Mouse (Mus musculus) v-Abl transformed pro-B cells (cell line): ENCODE results near the gene Mocs3.

Experiments used
- in situ Hi-C, 2 experiments: fragments of 400-800 bp; cut with MboI; formaldehyde crosslinking; loops; one replicate each; pipeline ENCODE4 v1.15.1; 2025; ENCODE audit not compliant: unreplicated experiment in 2 of 2

The Mocs3 gene

DNA sequence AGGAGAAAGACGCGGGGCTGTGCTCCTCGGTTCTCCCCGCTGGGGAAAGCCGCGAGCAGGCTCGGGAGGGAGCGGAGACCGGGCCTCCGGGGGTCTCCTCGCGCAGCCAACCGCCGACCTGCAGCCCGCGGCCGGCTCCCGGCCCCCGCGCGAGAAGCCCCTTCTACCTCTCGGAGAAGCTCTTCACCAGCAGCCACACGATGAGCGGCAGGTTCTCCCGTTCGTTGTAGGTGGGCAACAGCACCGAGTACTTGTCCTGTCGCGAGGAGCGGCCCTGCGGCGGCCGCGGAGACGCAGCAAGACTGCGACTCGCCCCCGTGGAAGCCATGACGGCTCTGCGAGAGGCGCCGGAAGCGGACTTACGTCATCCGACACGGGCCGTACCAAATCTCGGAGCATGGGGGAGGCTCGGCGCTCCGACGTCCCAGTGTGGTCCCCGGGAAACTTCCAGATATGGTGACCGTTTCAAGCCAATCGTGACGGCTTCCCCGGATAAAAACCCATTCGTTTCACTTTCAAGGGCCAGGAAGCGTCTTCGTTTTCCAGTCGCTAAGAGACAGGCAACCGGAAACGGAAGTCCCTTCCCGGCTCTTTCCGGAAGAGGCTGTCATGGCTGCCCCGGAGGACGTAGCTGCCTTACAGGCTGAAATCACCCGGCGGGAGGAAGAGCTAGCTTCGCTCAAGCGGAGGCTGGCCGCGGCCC lies at the start of gene Mocs3, which contains the start of the genes Gm20716 and Dpm1:
Mocs3 (plus strand) TSS at position 597 of the 703 bp plus-strand sequence.
Gm20716 (minus strand) TSS at position 339 of the 703 bp plus-strand sequence.
Dpm1 (minus strand) TSS at position 566 of the 703 bp plus-strand sequence.
- in situ Hi-C loops, result no loop called here

DNA sequence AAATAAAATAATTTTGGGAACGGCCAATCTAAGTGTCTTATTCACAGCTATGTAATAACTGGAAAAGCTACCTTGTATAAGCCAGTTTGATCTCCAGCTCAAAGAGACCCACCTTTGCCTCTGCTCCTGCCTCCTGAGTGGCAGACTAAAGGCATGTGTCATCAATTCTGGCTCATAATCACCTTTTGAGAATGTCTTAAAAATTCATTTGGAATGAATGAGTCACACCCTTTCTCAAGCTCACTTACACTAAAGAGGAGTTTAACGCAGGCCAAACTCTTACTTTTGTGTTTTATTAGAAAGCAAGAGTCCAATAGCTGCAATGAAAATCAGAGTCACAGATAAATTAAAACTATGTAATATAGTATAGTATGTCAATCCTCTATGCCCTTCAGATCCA lies 38.6 kb upstream of the Mocs3 start:
- in situ Hi-C loops, result no loop called here

DNA sequence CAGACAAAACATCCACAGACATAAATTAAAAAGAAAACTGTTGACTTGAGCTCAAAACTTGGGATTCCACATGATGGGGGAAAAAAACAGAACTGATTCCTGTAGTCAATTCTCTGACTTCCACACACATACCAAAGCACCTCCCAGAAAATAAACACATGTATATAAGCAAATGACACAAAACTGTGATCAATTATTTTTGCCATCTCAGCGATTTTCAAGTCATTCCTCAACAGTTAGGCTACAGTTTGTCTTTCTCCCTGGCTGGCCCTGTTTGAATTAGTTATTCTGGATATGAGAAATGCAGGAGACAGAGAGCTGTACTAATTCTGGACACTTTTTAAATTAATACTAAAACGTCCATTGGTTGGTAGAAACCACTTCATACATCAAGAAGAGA lies 36.7 kb upstream of the Mocs3 start:
- in situ Hi-C loops, result no loop called here

DNA sequence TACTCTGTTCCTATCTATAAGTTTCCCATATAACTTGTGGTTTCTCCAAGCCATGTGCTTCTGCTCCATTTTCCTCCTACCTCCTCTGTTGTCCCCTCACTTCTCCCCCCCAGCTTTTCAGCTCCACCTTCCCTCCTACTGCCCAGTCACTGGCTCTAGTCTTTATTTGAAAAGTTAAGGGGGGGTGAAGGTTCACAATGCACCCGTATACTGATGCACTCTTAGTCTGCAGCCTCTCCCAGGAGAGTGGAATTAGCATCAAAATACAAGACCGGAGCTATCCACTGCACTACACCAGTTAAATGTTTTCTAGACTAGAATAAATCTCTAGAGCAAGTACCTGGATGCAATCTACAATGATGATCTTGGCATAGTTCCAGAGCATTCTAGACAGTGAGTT lies 34.7 kb upstream of the Mocs3 start:
- in situ Hi-C loops, result no loop called here

DNA sequence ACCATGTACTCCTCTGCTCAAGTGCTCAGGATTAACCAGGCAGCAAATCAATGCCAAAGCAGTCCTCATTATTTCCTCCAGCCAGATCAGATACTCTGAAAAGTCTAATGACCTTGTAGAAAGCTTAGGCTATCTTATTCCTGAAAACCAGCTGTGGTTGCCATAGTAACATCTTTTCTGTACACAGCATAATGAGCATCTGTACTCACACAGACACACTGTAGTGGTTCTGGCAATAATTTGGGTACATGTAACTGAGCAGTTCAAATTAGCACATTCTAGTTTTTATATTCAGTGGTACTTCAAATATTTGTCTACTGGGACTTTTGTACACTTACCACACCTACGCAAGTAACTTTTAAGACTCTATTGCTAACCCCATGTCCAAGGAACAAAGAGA lies 32.0 kb upstream of the Mocs3 start:
- in situ Hi-C loops, result no loop called here

DNA sequence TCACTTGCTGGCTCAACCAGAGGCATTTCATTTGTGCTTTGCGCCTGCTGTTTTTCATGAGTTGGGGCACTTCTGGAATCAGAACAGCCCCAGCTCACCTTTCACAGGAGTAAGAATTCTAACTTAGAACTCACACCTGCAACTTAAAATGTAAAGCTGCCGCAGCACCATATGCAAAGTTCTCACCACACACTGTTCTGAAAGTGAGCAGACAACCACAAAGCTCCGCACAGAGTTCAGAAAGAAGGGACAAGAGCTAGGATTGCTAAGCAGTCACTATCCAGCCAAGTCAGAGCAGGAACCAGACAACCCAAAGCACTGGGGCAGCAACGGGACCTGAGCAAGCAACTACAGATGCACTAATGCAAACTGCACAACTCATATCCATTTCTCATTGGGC lies 30.9 kb upstream of the Mocs3 start:
- in situ Hi-C loops, result no loop called here

DNA sequence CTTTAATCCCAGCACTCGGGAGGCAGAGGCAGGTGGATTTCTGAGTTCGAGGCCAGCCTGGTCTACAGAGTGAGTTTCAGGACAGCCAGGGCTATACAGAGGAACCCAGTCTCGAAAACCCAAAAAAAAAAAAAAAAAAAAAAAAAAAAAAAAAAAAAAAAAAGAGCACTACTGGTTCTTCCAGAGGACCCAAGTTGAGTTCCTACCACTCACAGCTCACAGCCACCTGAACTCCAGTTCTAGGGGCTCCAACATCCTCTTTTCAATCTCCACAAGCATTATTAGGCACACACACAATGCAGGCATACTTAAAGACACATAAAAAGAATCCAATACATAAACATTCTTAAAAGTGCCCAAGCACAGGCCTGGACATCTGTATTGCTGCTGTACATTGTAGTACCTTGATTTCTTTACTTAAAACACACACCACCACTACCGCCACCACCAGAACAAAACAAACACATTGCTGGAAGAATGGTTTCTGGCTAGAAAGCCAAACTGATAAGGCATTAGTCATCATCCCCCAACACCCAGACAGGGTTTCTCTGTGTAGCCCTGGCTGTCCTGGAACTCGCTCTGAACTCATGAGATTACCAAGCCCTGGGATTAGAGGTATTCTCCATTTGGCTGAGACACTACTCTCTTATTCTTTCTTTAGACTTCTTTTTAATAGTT lies 30.3 kb upstream of the Mocs3 start:
- in situ Hi-C loops, result loop anchor here (10.0 to 25.0 kb wide), 2 partner anchors 45 to 88 kb away; no protein-coding TSS in a partner anchor

DNA sequence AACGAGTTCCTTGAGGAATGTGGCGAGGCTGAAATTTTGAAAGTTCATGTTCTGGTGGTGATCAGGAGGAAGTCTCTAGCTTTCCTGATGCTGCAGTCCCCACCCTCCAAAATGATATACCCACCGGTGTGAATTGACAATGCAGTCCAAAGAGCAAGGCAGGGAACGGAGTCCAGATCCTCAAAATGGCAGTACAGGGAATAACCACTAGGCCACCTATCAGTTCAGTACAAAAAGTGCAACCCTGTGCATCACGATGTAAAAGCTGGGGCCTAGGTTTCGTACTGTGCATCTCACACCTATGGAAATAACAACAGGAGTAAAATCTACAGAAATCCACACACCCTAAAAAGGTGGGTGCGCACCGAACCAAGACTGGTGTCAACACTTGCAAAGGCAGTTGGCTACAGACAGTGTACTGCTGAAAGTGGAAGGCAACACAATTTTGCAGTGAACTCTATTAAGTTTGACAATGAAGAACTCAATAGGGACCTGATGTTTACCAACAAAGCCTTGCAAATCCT lies 25.9 kb upstream of the Mocs3 start:
- in situ Hi-C loops, result loop anchor here (10.0 to 25.0 kb wide), 2 partner anchors 50 to 92 kb away; no protein-coding TSS in a partner anchor

DNA sequence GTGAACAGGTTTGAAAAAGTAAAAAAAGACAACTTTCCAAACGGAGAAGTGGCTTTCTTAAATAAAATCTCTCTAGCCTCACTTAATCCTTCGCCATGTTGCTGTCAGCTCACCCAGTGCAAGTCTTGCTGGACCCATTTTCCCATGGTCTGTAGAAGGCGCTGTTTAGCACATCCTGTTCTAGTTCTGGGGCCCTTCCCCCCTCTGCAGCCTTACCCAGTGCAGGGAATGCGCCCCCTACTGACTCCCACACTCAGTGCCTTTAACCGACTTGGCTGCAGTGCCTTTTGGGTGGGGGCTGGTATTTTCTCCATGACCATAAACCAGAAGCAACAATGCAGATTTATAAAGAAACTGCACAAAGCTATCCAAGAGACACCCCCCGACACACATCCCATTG lies 25.2 kb upstream of the Mocs3 start:
- in situ Hi-C loops, result loop anchor here (5.0 to 25.0 kb wide), 4 partner anchors 50 to 93 kb away; no protein-coding TSS in a partner anchor

DNA sequence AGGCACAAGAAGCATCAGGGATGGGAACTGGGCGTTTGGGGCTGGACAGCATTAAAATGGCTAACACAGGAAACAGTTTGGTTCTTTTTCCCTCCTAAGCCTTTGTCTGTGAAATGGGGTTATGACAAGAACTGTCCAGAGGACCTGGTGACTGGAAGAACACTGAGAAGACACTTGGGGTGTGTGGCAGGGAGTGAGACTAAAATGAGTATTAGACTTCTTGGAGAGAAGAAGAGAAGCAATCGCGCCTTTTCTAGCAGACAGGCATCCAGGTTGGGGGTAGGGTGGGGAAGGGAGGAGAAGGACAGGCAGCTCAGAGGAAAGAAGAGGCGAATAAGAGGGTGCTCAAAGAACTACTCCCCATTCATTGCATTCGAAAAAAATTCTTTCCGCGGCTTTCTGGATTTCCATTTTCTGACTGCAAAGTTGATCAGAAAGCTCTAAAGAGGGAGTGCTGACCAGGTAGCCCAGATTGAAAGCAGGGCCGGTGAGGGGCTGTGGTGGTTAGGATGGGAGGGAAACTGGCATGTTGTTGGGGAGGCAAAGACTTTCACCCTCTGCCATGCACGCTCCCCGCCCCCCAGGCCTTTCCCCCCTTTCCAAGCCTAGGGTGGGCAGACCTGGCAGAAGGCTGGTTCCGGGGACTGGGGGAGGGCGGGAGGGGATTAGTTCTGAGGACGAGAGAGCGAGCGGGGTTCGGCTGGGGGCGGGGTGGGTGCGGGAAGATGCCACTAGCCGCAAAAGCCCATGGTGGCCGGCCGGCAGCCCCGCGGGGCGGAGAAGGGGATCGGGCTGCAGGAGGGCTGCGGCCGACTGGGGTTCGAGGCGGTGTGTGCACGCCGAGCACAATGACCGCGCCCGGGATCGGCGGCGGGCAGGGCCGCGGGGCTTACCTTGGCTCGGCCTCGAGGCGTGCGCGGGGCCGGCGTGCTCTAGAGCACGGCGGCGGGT lies 24.5 kb upstream of the Mocs3 start:
- in situ Hi-C loops, result loop anchor here (5.0 to 25.0 kb wide), 4 partner anchors 51 to 94 kb away; no protein-coding TSS in a partner anchor

DNA sequence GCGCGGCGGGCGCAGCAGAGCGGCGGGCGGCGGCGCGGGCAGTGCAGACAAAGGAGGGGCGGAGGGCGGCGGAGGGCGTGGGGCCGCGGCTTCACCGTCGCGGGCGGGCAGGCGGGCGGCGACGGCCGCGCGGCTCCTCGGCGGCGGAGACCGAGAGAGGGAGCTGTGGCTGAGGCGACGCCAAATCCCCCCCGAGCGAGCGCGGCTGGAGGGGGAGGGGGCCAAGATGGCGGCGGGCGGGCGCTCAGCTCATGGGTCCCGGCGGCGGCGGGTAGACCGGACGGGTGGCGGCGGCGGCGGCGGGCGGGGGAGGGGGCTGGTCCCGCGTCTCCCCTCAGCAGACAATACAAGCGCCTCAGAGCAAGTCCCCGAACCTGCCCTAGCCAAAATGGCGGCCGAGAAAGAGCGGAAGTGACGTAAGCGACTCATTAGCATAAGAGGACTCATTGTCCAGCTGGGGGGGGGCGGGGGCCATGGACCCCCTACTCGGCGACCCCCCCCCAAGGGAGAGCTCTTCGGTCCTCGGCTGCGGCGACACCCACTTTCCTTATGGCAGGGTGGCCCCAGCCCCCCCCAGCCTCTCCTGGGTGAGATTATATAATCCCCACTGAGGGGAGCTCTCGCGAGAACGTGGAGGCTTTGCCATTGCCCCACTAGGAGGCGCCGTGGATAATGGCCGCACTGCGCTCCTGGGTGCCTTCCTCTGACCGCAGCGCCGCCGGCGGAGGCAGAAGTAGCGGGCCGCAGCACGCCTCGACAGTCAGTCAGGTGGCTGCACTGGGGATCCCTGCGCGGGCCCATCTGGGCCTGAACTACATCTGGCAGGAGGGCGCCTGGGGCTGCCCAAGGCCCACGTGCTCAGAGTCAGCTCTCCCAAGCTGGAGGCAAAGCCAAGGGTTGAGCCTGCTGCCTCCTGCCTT lies 23.4 kb upstream of the Mocs3 start, which contains the start of gene Adnp:
Adnp (minus strand) TSS at position 388 of the 920 bp plus-strand sequence.
- in situ Hi-C loops, result loop anchor here (5.0 to 25.0 kb wide), 4 partner anchors 52 to 95 kb away; no protein-coding TSS in a partner anchor

DNA sequence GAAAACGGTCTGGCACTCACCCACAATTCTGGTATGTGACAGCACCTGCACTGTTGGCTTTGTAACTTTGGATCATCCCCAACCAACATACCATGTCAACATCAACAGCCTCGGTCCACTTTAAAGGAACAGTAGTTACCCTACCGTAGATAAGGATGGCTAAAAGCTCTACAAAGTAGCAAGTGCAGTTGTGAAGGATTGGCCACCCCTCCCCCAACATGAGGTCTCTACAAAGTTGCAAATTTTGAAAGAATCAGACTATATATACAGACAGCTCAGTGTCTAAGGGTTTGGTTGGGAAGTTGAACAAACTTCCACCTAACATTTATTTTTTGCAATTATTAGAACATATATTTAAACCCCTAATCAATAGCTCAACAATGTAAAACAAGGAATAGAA lies 22.5 kb upstream of the Mocs3 start:
- in situ Hi-C loops, result loop anchor here (5.0 to 25.0 kb wide), 4 partner anchors 53 to 96 kb away; no protein-coding TSS in a partner anchor

DNA sequence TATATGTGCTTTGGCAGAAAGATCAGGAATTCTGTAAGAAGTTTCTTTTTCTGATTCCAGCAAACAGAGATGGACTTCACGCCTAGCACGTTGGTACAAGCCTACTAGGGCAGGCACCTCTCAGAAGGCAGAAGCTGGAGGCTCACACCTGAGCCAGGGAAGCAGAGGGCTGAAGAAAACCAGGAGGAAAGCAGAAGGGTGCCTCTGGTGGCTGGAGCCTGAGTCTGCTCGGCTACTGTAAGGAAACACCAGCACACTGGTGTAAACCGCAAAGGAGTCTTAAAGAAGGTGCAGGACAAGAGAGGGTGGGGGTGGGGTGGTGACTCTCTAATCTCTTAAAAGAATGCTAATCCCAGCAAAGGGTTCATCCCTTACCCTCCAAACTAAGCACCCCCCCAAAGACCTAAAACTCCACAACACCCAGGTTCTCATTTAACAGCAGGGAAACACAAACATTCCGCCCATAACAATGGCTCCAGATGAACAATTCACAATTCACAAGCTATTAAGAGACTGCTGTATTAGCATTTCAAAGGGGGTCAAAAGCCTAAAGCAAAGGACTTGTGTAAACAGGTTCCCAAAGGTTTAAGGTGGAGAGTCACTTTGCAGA lies 16.5 kb upstream of the Mocs3 start:
- in situ Hi-C loops, result loop anchor here in 1 of 2 experiments (25.0 kb wide), 1 partner anchor 102 kb away; no protein-coding TSS in a partner anchor

DNA sequence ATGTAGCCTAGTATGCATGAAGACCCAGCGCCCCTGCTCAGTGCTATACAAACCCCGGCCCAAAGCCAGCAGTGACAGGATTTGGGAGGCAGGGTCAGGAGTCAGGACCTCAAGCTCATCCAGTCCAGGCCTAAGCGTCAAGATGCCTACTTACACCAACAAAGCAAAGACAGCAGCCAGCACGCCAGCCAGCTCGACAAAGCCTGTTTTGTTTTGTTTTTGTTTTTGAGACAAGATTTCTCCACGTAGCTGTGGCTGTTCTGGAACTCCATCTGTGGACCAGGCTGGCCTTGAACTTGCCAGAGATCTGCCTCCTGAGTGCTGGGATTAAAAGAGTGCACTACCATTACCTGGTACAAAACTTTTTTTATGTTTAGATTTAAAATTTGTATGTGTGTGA lies 7.1 kb upstream of the Mocs3 start:
- in situ Hi-C loops, result loop anchor here in 1 of 2 experiments (25.0 kb wide), 1 partner anchor 111 kb away; no protein-coding TSS in a partner anchor

DNA sequence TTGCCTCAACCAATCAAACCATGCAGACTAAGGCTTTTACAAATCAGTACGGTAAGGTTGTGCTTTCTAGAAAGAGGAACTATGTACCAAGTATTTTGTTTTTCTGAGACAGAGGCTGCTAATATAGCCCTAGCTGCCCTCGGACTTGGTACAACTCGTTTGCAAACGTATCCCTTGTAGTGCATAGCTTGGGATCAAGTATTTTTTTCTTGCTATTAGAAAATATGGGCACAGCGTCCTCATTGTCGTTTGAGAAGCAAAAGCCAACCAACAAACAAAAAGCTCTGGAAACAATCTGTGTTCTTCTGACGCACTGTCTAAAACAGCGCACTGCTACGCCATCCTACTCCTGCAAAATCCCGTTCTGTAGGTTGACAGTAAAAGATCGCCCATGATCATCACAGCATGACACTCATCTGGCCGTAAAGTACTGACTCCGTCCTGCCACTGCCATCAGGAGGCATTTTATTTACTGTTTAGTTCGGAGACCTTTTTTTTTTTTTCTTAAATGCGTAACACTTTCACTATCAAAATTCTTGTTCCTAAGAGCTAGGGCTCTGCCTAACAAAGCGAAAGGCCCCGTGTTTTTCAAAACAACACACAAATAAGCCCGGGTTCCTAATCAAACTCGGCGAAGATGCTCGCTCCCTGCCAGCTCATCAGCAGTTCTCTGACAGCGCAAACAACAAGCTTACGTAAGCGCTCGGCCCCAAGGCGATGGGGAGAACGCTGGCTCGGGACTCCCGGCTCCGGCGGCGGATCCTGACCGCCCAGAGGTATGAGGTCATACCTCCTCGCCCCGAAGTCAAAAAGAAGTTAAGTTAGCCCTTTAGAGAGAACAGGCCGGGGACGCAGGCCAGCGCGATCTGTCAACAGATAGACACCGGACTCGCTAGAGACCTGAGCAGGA lies 1.1 kb upstream of the Mocs3 start:
- in situ Hi-C loops, result no loop called here

DNA sequence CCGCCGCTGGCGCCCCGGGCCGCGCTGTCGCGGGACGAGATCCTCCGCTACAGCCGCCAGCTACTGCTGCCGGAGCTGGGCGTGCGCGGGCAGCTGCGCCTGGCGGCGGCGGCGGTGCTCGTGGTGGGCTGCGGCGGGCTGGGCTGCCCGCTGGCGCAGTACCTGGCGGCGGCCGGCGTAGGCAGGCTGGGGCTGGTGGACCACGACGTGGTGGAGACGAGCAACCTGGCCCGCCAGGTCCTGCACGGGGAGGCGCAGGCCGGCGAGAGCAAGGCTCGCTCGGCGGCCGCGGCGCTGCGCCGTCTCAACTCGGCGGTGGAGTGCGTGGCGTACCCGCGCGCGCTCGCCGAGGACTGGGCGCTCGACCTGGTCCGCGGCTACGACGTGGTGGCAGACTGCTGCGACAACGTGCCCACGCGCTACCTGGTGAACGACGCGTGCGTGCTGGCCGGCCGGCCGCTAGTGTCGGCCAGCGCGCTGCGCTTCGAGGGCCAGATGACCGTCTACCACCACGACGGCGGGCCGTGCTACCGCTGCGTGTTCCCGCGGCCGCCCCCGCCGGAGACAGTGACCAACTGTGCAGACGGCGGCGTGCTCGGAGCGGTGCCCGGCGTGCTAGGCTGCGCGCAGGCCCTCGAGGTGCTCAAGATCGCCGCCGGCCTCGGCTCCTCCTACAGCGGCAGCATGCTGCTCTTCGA lies 500 bp downstream of the Mocs3 start:
- in situ Hi-C loops, result no loop called here

DNA sequence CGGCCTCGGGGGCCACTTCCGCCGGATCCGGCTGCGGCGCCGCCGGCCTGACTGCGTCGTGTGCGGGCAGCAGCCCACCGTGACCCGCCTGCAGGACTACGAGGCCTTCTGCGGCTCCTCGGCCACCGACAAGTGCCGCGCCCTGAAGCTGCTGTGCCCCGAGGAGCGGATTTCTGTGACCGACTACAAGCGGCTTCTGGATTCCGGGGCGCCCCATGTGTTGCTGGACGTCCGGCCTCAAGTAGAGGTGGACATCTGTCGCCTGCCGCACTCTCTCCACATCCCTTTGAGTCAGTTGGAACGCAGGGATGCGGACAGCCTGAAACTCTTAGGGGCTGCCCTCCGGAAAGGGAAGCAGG lies 1.0 kb downstream of the Mocs3 start:
- in situ Hi-C loops, result no loop called here
